Mouse (Mus musculus) CH12.LX (cell line): Measurements from ENCODE around the gene Myo10. TPM values are rescaled to one million over a fixed set of nuclear protein-coding genes. Genes with fewer than 3 reads are reported as not detected.

Source experiments
- DNase-seq: peaks from one replicate; pipeline ENCODE4 v3.0.0-alpha.2; 2013; ENCODE audit errors: extremely low read depth
- H3K27ac ChIP-seq: 2 replicates; pipeline ENCODE4 v1.5.1; 2012; ENCODE audit warnings: low read depth, mild to moderate bottlenecking, control low read depth, moderate library complexity; ENCODE audit not compliant: insufficient read depth
- H3K27me3 ChIP-seq: replicated peaks from 2 replicates; pipeline ENCODE3; 2012; ENCODE audit warnings: inconsistent platforms
- H3K36me3 ChIP-seq, 2 experiments: replicated peaks in 1 of 2; 2 replicates each; pipeline versions ENCODE3 to v1.6.1; 2012; ENCODE audit warnings: inconsistent platforms in 1 of 2, low read length in 1 of 2, mild to moderate bottlenecking in 1 of 2, mixed read lengths in 1 of 2, moderate library complexity in 1 of 2; ENCODE audit not compliant: control insufficient read depth in 1 of 2, insufficient read depth in 1 of 2
- H3K4me1 ChIP-seq, 2 experiments: 2 replicates each; pipeline ENCODE4 v1.6.1; 2012; ENCODE audit warnings: inconsistent platforms in 1 of 2, moderate library complexity in 1 of 2; ENCODE audit not compliant: insufficient read depth in 2 of 2, control insufficient read depth in 1 of 2
- H3K4me2 ChIP-seq: 2 replicates; pipeline ENCODE4 v1.6.1; 2012; ENCODE audit warnings: low read depth, mild to moderate bottlenecking, control low read depth; ENCODE audit not compliant: poor library complexity, insufficient read depth, severe bottlenecking
- H3K4me3 ChIP-seq, 3 experiments: fragments of 150-350 bp in 1 of 3; sonication (generic) in 1 of 3; replicated peaks in 1 of 3; 2 replicates each; pipeline versions ENCODE3 to v1.5.1; 2011 to 2012; ENCODE audit warnings: low read depth in 2 of 3, low read length in 2 of 3, mild to moderate bottlenecking in 2 of 3, moderate library complexity in 2 of 3, control low read depth in 1 of 3, improper control_type of control experiment in 1 of 3, inconsistent platforms in 1 of 3, mixed read lengths in 1 of 3; ENCODE audit not compliant: poor library complexity in 1 of 3
- H3K79me2 ChIP-seq: replicated peaks from 2 replicates; pipeline ENCODE4 v1.6.1; 2012; ENCODE audit warnings: mild to moderate bottlenecking, moderate library complexity; ENCODE audit not compliant: control insufficient read depth, poor library complexity, insufficient read depth, severe bottlenecking; ENCODE audit errors: extremely low read depth
- H3K9ac ChIP-seq: 2 replicates; pipeline ENCODE4 v1.6.1; 2012; ENCODE audit warnings: low read depth, mild to moderate bottlenecking, control low read depth, moderate library complexity; ENCODE audit not compliant: insufficient read depth
- H3K9me3 ChIP-seq: replicated peaks from 2 replicates; pipeline ENCODE3; 2012; ENCODE audit warnings: low read length, inconsistent platforms, mixed read lengths
- BHLHE40 ChIP-seq: IDR thresholded peaks from 2 replicates; pipeline ENCODE4 v1.6.1; 2011; ENCODE audit warnings: mild to moderate bottlenecking, low read depth, low read length, improper control_type of control experiment
- CHD1 ChIP-seq: IDR thresholded peaks from 2 replicates; pipeline ENCODE4 v1.6.1; 2012; ENCODE audit warnings: low read depth, low read length, improper control_type of control experiment, inconsistent platforms
- CHD2 ChIP-seq: IDR thresholded peaks from 2 replicates; pipeline ENCODE4 v1.6.1; 2011; ENCODE audit warnings: low read length, improper control_type of control experiment
- CTCF ChIP-seq, 2 experiments: IDR thresholded peaks in 1 of 2; conservative IDR thresholded peaks in 1 of 2; 2 replicates each; pipeline ENCODE4 v1.5.1; 2011 to 2012; ENCODE audit warnings: low read depth in 2 of 2, low read length in 2 of 2, improper control_type of control experiment in 1 of 2, inconsistent platforms in 1 of 2, mild to moderate bottlenecking in 1 of 2, moderate library complexity in 1 of 2
- ELF1 ChIP-seq: IDR thresholded peaks from 2 replicates; pipeline ENCODE4 v1.6.1; 2014; ENCODE audit warnings: low read depth, mild to moderate bottlenecking, inconsistent platforms, low read length, improper control_type of control experiment
- JUN ChIP-seq: IDR thresholded peaks from 2 replicates; pipeline ENCODE4 v1.6.1; 2011; ENCODE audit warnings: low read depth, mild to moderate bottlenecking, low read length, improper control_type of control experiment, moderate library complexity; ENCODE audit not compliant: insufficient read depth
- KAT2A ChIP-seq: IDR thresholded peaks from 2 replicates; pipeline ENCODE4 v1.6.1; 2012; ENCODE audit warnings: low read length, improper control_type of control experiment, inconsistent platforms; ENCODE audit not compliant: insufficient replicate concordance
- MAFK ChIP-seq: IDR thresholded peaks from 2 replicates; pipeline ENCODE4 v1.6.1; 2011; ENCODE audit warnings: low read length, improper control_type of control experiment; ENCODE audit not compliant: insufficient replicate concordance
- MEF2A ChIP-seq: IDR thresholded peaks from 2 replicates; pipeline ENCODE4 v1.6.1; 2014; ENCODE audit warnings: low read depth, mild to moderate bottlenecking, inconsistent platforms, low read length, improper control_type of control experiment, borderline replicate concordance
- NRF1 ChIP-seq: IDR thresholded peaks from 2 replicates; pipeline ENCODE4 v1.6.1; 2014; ENCODE audit warnings: low read depth, mild to moderate bottlenecking, inconsistent platforms, low read length, improper control_type of control experiment, moderate library complexity
- POLR2A ChIP-seq: IDR thresholded peaks from 2 replicates; pipeline ENCODE4 v1.6.1; 2011; ENCODE audit warnings: low read depth, mild to moderate bottlenecking, improper control_type of control experiment, low read length
- RAD21 ChIP-seq: IDR thresholded peaks from 2 replicates; pipeline ENCODE4 v1.6.1; 2011; ENCODE audit warnings: low read depth, mild to moderate bottlenecking, low read length, improper control_type of control experiment, moderate library complexity
- RCOR1 ChIP-seq: conservative IDR thresholded peaks from 2 replicates; pipeline ENCODE4 v1.6.1; 2012; ENCODE audit warnings: low read depth, mild to moderate bottlenecking, inconsistent platforms, low read length, improper control_type of control experiment
- SMC3 ChIP-seq: IDR thresholded peaks from 2 replicates; pipeline ENCODE4 v1.6.1; 2011; ENCODE audit warnings: low read depth, low read length, improper control_type of control experiment
- TBP ChIP-seq: conservative IDR thresholded peaks from 2 replicates; pipeline ENCODE4 v1.6.1; 2011; ENCODE audit warnings: low read depth, low read length, improper control_type of control experiment
- TCF12 ChIP-seq: IDR thresholded peaks from 2 replicates; pipeline ENCODE4 v1.6.1; 2014; ENCODE audit warnings: low read depth, mild to moderate bottlenecking, inconsistent platforms, low read length, improper control_type of control experiment
- ZC3H11A ChIP-seq: IDR thresholded peaks from 2 replicates; pipeline ENCODE4 v1.6.1; 2012; ENCODE audit warnings: low read depth, mild to moderate bottlenecking, inconsistent platforms, low read length, improper control_type of control experiment
- ZMIZ1 ChIP-seq: IDR thresholded peaks from 2 replicates; pipeline ENCODE4 v1.6.1; 2012; ENCODE audit warnings: low read depth, mild to moderate bottlenecking, inconsistent platforms, low read length, improper control_type of control experiment
- dilution Hi-C: fragments of 300-500 bp; cut with MboI; formaldehyde crosslinking; loops from 2 replicates; pipeline ENCODE4 v1.14.3; 2020; ENCODE audit warnings: low sequenced_read_pairs; ENCODE audit not compliant: extremely low pct_unique_long_range_greater_than_20kb, extremely low pct_ligation_motif_present
- in situ Hi-C: fragments of 300-500 bp; cut with MboI; formaldehyde crosslinking; loops from 3 replicates; pipeline ENCODE4 v1.14.3; 2019; ENCODE audit warnings: low sequenced_read_pairs, low pct_ligation_motif_present, low pct_unique_long_range_greater_than_20kb, mixed read lengths
- polyA plus RNA-seq: library from polyadenylated mRNA; unstranded; fragments of >175 nt; gene quantifications from 2 replicates; pipeline ENCODE4 v1.2.1, GENCODE M21; 2012; ENCODE audit warnings: low read depth; ENCODE audit not compliant: insufficient read length
- total RNA-seq, 2 experiments: library from RNA; depleted of rRNA; stranded (reverse); fragments of 300-350 nt in 1 of 2; fragments of >200 nt in 1 of 2; gene quantifications; 2 replicates each; pipeline ENCODE4 v1.2.3; 2012 to 2014

Myo10 gene
- total and polyA plus RNA-seq, 3 experiments = 6.4 to 13.6 (median 8.6) TPM

DNA sequence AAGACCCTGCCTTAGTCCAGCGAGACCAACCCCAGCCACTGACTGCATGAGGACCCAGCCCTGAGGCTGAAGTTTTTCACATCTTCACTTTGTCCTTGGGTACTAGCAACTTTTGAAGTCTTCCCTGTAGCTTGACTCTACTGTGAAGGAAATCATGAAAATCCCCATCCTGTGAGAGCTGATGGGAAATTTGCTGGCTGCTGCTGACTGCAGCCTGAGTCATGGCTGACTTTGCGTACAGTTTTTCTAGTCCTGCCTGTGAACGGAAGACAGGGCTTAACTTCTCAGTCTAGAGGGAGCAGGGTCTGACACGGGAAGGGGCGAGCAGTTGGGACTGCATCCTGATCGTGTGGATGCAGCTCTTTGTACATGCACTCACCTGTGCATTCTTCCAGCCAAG lies 30.6 kb downstream of the Myo10 start:
- Histone ChIP-seq H3K4me1 (no peaks in the 10 kb centered on the region), H3K4me3 (no peak overlapping the region), H3K4me2 (no peak overlapping the region), H3K27me3 (no peaks in the 10 kb centered on the region), H3K79me2 (no peaks in the 10 kb centered on the region), H3K27ac (no peak overlapping the region), H3K9me3 (peaks cover 4% of the 10 kb centered on the region), H3K9ac (no peak overlapping the region), H3K36me3 (no peaks in the 10 kb centered on the region)
- DNase-seq = no peak
- TF ChIP-seq MAFK = no peak
- TF ChIP-seq POLR2A = no peak
- no peak for TF ChIP-seq CHD2
- no peak for TF ChIP-seq KAT2A
- TF ChIP-seq ELF1 = no peak
- TF ChIP-seq RCOR1 = no peak
- no peak for TF ChIP-seq SMC3
- no peak for TF ChIP-seq JUN
- no peak for TF ChIP-seq TBP
- no peak for TF ChIP-seq NRF1
- no peak for TF ChIP-seq TCF12
- TF ChIP-seq CTCF (conservative IDR thresholded peaks at IDR 0.05 in 1 of 2, IDR thresholded peaks at IDR 0.05 in 1 of 2; ENCODE audit: low read depth in 2 of 2, low read length in 2 of 2) = no peak
- dilution Hi-C loops = no loop called here
- in situ Hi-C loops = no loop called here

DNA sequence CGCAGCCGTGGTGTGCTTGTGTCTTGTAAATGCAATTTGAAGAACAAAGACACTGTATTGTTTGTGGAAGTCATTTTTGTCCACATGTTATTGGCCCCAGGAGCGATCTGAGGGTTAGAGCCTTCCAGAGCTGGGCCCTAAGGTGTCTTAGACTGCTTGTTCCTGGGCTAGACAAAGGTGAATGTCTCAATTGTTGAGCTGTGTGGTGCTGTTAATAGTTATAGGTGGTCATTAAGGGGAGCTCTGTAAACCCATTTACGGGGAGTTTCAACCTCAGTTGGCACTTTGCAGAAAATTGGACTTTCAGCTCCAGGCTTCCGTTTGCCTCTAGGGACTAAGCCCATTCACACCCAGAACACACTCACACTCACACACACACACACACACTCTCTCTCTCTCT lies 31.4 kb downstream of the Myo10 start:
- Histone ChIP-seq H3K9me3 (no peaks in the 10 kb centered on the region), H3K4me3 (no peak overlapping the region), H3K27ac (no peak overlapping the region), H3K4me2 (no peak overlapping the region), H3K4me1 (peaks cover 0 to 1% of the 10 kb centered on the region in 2 experiments; a peak in 2 of 4 replicates), H3K36me3 (no peaks in the 10 kb centered on the region), H3K79me2 (no peaks in the 10 kb centered on the region), H3K9ac (no peak overlapping the region), H3K27me3 (no peaks in the 10 kb centered on the region)
- in situ Hi-C loops = no loop called here
- TF ChIP-seq ZMIZ1 (no peak), BHLHE40 (no peak), ZC3H11A (no peak), RAD21 (no peak), JUN (no peak), MEF2A (no peak), CTCF (conservative IDR thresholded peaks at IDR 0.05 in 1 of 2, IDR thresholded peaks at IDR 0.05 in 1 of 2; ENCODE audit: low read depth in 2 of 2, low read length in 2 of 2) (no peak), CHD1 (no peak)
- no peak for DNase-seq
- dilution Hi-C loops = no loop called here
